Mouse (Mus musculus): Measurements from ENCODE around the gene Actr1a.

Actr1a gene

DNA sequence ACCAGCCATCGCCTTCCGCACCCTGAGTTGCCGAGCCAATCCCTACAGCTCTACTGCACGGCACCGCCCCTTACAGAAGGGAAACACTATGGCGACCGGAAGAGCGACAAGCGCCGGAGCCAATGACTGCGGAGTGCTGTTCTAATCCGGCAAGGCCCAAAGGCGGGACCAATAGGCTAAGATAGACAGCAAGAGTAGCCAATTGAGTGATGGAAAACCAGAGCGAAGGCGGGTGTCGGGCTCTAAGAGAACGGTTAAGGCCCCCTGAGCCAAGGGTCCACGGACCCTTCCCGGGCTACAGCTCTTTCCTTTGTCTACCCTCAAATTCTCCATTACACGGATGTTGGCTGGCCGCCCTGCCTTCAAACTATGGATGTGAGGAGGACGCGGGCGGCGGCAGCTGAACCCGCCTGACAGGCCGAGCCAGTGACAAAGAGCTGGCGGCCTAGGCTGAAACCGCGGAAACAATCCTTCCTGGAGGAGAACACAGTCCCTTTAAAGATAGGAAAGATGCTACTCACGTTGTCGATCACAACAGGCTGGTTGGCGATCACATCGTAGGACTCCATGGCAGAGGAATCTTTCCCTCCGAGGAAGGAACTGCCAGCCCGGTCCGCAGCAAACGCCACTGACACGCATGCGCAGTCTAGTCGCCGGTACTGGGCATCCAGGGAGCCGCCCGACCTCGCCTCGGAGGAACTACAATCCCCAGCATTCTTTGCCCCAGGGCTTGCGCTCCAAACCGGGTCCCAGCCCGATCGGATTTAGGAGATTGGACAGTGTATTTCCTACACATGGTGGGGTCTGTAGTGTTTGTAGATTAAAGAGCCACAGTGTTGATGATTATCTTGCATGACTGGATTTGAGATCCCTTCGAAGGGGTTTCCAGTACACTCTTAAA, at the start of gene Actr1a:
Gene Actr1a (minus strand): TSS at position 640 of the 901 bp plus-strand sequence.
- DNase-seq: peak; percentile 99

DNA sequence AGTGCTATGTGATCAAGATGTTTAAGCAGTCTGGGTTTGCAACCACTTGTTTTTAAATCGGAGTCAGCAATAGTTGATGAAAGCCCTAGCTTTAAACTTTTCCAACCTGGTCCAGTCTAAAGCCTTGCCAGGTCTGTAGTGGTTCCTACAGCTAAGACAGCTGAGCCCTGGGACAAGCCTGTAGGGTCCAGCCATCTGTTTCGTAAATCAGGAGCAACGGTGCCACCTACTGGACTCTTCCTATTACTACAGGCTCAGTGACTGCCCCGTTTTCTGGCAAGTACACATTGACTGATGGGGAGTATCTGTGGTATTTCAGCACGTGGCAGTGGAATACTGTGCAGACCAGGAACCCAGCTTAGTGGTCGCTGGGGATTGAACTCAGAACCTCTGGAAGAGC, 48.7 kb upstream of the Actr1a start:
- DNase-seq: peak; percentile 94

DNA sequence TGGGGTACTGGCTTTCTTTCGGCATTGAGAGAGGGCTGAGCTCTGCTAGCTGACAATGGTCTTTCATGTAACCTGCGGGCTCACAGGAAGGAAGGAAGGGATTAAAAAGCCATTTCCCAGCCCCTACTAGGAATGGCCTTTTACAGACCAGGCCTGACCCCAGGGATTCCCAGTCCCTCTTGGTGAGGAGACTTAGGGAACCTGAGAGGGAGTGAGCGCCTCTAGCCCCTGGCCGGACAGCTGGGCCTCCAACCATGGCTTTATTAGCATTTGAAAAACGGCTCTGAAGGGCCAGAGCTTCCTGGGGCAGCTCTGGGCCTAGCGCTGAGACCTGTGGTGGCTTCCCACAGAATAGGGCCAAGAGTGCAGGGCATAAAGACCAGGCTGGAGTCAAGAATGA, 48.0 kb upstream of the Actr1a start:
- no peak for DNase-seq

DNA sequence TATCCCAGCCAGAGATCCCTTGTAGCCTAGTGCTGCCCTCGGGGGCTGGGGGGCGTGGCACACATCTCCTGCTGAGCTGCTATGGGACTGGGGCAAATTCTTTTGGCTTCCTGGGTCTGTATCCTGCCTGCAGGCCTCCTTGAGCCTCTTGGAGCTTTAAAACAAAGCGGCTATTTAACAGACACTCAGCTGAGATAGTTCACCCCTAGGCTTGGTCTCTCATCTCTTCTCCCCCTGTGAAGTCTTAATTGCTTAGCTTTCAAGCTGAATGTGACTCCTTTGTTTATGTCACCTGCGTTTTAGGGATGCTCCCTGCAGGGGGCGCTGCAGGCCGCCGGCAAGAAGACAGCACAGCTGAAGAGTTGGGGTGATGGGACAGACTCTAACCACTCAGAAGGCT, 39.9 kb upstream of the Actr1a start:
- no peak for DNase-seq

DNA sequence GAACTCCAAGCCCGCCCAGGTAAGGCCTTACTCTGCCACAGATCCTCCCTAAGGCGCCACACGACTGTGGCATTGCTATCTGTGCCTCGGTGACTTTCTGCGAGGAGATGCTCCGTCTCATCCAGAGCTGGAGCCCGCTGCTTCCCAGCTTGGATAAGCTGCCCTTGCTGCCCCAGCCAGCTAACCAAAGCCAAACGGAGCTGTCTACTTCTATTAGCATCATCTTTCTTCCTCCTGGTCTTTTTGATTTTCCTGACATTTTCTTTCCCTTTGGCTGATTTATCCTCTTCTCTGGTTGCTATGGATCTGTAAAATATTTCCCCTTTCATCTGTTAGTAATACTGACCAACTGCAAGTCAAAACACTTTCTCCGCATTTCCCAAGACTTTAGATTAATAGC, 39.0 kb upstream of the Actr1a start:
- DNase-seq: no peak

DNA sequence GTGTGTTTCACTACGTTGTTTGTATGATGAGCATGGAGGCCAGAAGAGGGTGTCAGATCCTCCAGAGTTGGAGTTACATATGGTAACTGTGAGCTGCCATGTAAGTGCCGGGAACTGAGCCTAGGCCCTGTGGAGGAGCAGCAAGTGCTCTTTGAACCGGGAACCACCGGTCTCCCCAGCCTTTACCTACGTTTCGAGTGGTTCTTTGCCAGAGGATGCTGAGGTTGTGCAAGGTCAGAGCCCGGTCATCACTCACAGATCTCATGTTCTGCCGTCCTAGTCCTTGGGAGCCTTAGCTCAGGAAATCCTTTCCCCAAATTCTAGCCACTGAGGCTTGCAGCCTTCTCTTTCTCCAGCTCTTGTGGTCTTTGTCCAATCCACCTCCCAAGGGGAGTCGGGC, 38.6 kb upstream of the Actr1a start:
- DNase-seq: no peak

DNA sequence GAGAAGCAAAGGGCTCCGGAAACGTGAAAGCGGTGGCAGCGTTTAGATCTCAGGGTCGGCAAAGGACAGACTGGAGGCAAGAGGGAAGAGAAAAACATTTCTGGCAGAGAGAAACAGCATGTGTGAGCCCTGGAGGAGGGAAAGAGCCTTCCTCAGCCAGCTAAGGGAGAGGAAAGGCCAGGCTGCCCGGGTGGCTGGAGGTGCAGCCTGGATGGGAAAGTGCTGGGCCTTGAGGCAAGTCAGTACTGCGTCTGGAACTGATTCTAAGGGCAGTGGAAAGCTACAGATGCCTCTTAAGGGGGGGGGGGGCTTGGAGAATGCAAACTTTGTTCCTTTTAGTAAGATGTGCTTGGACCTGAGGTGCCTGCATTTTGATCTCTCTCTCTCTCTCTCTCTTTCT, 38.2 kb upstream of the Actr1a start:
- no peak for DNase-seq

DNA sequence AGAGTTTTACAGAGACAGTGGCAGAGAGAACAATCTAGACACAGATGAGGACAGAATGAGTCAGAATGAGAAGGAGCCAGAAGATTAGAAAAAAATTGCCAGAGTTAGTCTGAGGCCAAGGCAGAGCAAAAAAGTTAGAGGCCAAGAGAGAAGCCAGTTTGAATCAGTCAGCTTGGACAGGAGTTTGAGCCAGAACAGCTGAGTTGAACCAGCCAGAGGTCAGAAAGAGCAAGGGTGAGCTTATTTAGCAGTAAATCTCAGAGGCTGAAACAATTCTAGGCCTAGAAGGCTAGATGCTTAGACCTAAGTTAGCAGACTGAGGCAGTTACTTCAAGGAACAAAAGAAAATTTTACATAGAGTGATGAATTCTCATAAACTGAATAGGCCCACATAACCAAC, 33.7 kb upstream of the Actr1a start:
- no peak for DNase-seq

DNA sequence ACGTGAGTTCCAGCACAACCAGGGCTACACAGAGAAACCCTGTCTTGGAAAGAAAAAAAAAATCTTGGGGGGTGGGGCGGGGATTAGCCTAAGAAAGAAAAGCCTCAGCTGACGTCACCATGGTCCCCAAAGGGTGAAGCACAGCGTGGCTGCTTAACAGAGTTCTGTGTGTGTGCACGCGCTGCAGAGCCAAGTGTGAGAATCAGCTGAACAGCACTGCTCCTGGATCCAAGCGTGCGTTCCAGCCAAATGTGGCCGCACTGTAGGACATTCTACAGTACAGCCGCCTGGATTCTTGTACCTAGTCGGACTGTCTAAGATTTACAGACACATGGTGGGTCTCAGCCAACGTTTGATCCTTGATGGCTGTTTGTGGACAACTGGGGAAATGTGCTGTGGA, 30.9 kb upstream of the Actr1a start:
- no peak for DNase-seq

DNA sequence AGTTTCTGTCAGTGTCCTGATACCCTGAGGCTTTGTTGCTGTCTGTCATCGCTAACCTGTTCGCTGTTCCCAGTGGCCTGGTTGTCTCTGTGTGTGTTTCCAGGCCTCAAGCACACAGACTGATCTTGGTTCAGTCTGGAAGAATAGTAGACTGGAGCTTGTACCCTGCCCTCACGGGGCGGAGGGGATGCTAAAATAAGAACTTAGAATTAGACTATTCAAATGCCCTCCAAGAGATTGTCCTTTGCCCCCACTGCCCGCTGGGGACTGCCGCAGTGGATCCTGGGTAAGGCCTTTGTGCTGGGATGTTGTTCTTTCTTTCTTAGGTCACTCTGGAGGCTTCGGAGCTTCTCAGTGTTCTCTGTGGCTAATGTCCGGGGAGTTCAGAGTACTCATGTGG, 29.7 kb upstream of the Actr1a start:
- no peak for DNase-seq

DNA sequence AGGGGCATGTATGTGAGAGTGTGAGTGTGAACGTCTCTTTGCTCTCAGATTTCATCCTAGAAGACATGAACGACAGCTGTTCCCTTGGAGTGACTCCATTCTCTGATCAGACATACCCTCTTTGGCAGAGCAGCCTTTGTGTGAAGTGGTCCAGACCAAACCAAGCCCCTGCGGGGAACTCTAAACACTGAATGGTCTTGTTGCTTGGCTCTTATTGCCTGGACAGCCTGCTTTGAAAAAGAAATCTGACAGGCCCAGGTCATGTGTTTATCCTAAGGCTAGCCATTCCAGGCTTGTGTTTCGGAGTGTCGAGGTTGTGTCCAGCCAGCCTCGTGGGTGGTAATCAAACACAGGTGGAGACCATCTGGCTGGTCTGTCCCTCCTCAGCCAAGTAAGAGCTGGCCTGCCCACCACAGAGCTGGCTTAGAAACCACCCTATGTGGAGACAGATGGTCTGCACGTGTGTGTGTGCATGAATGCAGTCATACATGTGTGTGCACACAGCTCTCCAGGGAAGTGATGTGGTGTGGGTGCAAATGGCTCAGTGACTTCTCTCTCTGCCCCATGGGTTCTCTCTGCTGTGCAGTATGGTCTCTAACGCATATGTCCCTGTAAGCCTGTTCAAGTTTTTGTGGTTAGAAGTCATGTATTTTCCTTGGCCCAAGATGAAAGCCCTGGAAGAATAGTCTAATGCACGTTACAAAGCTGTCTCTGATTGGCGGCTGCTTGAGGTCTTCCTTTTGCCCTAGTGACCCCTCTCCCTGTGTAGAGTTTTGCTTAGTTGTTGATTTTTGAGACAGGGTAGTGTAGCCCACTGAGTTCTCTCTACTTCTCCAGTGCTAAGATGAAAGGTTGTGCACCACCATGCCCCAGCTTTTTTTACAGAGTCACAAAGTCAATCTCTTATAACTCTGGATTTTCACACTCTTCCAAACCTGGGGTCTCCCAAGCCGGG, 27.1 kb upstream of the Actr1a start:
- peak; percentile 94 for DNase-seq

DNA sequence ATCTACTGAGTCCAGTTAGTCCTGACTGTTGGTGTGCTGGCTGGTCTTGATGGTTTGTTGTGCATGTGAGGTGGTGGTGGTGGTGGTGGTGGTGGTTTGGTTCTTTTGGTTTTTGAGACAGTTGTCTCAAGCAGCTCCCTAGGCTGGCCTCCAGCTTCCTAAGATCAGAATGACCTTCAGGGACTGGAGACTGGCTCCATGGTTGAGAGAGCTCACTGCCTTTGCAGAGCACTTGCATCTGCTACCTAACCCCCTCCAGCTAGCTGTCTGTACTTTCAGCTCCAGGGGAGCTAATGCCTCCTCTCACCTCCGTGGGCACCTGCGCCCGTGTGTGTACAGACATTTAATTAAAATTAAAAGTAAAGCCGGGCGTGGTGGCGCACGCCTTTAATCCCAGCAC, 24.9 kb upstream of the Actr1a start:
- no peak for DNase-seq

DNA sequence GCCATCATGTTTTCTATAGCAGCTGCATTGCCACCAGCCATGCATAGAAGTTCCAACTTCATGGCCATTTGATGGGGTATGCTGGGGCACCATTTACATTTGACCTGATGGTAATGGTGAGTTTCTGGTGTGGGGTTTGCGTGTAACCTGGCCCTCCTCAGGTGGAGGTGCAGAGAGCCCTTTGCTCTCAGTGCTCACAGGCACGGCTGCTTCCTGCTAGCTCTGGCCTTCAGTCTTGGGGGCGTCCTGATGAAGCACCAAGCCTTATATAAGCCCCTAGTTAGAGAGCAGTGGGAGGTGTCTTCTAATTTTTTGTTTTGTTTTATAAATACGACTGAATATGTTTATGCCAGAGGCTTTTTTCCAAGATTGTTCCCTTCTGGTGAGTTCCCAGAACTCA, 22.5 kb upstream of the Actr1a start:
- no peak for DNase-seq

DNA sequence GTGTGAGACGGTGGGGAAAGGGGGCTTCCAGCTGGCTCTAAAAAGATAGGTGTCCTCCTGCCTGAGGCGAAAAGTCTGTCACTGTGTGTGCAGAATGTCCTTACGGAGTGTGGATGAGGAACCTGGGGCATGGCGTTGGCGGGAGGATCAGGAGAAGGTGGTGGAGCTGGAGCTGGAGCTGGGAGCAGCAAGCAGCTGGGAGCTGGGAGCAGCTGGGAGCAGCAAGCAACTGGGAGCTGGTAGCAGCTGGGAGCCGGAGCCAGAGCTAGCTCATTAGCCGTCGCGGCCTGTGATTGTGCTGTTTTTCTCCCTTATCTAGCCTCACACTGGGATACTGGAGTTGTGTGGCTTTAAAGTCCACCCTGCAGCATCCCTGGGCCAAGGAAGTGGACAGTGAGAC, 20.7 kb upstream of the Actr1a start:
- no peak for DNase-seq

DNA sequence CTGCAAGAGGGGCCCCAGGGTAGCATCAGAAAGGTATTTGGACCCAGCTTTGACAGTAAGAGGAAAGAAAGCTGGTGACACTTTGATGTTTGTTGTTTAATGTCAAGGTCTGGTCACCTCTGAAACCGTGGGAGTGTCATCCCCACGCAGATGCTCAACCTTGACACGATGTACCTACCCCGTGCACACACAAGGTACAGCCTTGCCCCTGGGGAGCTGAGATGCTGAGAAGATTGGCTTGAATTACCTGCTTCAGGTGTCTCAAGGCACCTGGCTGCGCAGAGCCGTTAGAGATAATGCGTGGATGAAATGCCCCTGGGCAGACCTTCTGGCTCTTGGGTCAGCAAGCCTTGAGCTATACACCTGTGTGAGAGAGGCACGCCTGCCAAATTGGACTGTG, 18.9 kb upstream of the Actr1a start:
- DNase-seq: no peak

DNA sequence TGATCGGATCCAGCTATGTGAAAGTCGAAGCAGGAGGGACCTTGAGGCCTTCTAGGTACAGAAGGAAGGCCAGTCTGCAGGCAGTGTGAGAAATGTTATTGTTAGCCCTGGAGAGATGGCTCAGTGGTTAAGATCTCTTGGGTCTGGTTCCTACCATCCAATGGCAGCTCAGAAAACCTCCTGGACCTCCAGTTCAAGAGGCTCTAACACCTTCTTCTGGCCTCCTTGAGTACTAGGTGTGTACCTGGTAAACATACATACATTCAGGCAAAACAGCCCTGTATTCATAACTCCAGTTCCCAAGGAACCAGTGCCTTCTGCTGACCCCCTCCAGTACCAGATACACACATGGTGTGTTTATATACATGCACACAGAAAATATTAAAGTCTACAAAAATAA, 18.4 kb upstream of the Actr1a start:
- no peak for DNase-seq

DNA sequence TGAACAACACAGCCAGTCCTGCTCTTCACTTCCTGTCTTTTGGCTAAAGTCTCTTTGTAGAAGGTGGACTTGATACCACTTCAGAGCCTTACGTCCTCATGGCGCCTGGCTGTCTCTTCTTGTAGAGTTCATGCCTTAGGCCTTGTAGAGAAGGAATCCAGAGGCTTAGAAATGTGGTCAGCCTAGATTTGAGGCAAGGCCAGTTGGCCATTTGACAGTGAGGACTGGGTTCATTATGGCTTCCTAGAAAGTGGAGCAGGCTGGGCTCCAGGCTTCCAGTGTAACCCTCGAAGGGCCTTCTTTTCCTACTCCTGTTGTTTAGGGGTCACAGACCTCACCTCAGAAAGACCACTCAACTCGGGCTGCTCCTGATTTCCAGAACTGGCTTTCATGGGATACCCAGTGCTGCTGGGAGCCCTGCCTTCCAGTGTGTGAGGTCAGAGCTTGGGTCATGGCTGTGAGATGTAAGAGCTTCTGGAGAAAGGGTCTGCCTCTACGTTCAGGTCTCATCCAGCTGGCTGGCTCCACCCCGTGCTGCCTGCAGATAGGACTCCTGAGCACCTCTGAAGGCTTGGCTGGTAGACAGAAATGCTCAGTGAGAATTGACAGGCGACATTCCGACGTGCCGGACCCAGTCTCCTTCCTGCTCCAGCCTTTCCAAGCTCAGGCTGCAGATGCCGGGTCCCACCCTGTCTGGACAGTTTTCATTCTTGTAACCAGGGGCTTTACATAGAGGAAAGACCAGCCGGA, 16.7 kb upstream of the Actr1a start:
- no peak for DNase-seq

DNA sequence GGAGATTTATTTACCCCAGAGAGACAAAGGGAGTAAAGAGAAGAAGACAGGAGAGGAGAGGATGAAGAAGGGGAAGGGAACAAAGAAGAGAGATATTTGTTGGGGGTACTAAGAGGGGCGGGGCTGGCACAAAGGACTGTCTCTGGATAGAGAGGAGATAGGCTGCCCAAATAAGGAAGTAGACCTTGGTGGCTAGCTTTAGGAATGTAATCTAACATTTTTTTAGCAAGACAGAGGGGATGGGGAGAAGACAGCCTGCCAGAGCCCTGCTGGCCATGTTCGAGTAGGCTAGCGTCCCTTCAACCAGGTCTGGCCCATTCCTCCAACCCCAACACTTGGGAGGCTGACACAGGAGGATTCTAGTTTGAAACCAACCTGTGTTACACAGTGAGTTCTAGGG, 14.0 kb upstream of the Actr1a start:
- DNase-seq: no peak

DNA sequence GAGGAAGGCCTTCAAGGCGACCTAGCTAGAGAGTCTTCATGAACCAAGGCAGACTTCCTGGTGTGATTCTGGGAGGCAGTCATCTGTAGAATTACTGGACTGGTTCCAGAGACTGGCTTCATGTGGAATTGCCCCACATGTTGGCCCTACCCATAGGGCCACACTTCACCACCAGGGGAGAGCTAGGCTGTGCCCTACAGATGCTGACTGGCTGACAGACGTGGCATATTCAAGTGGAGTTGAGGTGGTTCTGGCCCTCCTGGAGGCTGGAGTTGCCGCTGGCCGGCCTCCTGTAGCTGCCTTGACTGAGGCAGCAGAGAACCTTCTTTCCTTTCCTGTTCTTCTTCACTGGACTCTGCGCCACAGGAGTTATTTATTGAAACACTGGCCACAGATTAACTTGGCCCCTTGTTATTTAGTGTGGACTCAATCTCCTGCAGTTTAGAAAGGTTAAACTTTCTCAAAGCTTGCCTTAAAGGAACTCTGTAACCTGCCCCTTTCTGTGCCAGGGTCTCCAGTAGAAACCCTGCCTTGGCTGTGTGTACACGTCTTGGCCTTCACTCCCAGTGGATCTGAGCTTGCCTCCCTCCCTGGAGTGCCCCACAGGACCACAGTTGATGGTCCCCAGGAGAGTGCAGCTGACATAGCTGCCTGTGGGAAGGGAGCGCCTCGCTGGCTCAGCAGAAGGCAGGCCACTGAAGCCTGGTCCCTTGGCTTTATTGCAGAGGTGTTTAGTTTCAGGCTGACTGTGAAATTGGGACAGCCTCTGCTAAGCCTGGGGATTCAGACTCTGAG, 11.2 kb upstream of the Actr1a start:
- no peak for DNase-seq

DNA sequence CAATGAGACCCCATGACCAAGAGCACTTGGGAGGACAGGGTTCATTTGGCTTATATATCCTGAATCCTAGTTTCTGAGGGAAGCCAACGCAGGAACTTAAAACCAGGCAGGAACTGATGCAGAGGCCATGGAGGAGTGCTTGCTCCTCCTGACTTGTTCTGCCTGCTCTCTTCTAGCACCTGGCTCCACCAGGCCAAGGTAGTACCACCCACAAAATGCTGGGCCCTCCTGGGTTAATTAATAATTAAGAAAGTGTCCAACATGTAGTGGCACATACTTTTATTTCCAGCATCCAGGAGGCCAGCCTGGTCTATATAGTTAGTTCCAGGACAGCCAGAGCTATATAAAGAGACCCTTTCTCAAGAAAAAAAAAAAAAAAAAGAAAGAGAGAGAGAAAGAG, 8.5 kb upstream of the Actr1a start:
- no peak for DNase-seq

DNA sequence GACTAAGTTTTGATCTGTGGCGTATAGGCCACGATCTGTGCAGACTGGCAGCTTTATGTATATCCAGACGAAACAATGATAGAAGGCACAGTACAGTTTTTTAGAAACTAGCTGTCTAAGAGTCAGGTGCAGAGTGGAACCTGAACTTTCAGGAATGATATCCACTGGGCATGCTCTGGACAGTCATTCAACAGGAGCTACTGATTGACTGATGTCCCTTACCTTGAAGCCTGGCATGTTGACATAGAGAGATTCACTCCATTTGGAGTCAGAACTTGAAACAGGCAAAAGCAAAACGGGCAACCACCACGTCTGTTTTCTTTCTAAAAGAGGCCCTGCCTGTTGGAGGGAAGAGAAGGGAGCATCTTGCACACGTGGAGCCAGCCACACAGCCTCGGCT, 5.0 kb upstream of the Actr1a start:
- DNase-seq: no peak

DNA sequence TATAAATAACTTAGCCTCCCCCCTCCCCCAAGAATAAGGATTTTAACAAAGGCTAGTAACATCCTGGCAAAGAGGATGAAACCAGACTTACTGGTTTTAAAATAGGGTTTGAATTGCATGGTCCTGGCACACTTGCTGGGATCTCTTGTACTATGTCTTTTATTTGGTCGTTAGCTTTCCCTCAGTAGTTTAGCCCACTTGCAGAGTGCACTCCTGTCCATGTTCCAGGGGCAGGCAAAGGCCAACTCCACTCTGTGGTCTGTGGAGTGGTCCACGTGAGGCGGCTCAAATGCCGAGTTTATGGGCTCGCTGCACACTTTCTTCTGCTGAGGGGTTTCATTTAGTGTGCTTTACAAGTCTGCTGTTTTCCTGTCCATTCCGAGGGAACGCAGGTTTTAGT, 4.3 kb upstream of the Actr1a start:
- DNase-seq: no peak

Data from cerebellum, adult 9-10 months (tissue).